Mouse (Mus musculus) embryonic fibroblast, embryonic 13.5 days (primary cell): ENCODE results near the gene C9orf72.

Experiments used
- CTCF ChIP-seq: IDR thresholded peaks from 2 replicates; pipeline ENCODE4 v1.5.1; 2011; ENCODE audit warnings: mild to moderate bottlenecking, control low read depth, low read length, moderate library complexity, borderline replicate concordance; ENCODE audit not compliant: insufficient read depth
- POLR2A ChIP-seq: IDR thresholded peaks from 2 replicates; pipeline ENCODE4 v1.6.1; 2011; ENCODE audit warnings: low read depth, mild to moderate bottlenecking, control low read depth, low read length, moderate library complexity

DNA sequence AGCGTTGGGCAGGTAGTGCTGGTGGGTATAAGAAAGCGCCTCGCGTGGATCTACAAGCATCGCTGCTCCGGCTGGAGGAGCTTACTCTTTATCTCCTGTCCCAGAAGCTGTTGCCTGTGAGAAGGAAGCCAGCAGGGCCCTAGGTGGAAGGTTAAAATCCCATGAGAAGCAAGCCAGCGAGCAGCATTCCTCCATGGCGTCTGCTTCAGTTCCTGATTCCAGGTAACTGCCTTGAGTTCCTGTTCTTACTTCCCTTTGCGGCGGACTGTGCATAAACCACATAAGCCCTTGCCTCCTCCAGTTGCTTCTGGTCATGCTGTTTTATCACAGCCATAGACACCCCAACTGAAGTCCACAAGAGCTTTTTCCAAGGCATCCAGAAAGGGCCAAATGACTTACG, 68.2 kb downstream of the C9orf72 start:
- no peak for TF ChIP-seq POLR2A
- TF ChIP-seq CTCF = no peak
